Mouse (Mus musculus) testis, adult 10 weeks (tissue): ENCODE data around the gene Col26a1. TPM values are rescaled to one million over a fixed set of nuclear protein-coding genes. Genes with fewer than 3 reads are reported as not detected.

ENCODE experiments used
- polyA plus RNA-seq: library from polyadenylated mRNA; stranded (reverse); fragments of 350-450 nt; fragmentation: Illumina TruSeq; extraction: RNeasy Lipid Tissue Mini Kit (QIAGEN cat#74804); gene quantifications from one replicate; pipeline ENCODE4 v1.2.3, GENCODE M21; 2014; ENCODE audit warnings: low read depth, low replicate concordance

Gene Col26a1
- polyA plus RNA-seq: 1.3 TPM

DNA sequence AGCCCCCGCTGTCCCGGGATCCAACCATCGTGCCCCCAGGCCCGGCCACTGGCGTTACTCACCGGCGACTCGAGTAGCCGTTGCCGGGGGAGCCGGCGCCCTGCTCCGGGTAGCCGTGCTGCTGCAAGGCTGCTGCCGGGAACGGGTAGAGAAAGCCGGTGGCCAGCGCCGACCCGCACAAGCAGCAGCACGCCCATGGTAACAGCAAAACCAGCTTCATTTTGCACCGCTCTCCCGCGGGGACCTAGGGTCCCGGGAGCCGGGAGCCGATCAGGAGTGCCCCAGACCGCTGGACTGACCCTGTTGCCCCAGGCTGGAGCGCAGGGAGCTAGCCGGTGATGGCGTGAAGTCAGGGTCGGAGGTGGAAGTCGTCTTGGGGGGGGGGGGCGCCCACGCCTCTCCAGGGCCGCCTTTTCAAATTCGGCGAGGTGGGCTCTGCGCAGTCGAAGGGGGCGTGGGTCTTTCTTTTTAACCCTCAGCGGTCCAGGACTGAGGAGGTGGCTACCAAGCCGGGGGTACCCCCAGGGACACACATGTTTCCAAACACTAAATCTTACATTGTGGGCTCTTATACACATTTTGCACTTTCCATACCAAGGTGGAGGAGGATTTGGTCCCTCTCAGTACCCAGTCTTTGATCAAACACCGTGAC lies at the start of gene Col26a1:
Gene Col26a1, minus strand, starts transcription at position 422 of the 652 bp plus-strand sequence.

DNA sequence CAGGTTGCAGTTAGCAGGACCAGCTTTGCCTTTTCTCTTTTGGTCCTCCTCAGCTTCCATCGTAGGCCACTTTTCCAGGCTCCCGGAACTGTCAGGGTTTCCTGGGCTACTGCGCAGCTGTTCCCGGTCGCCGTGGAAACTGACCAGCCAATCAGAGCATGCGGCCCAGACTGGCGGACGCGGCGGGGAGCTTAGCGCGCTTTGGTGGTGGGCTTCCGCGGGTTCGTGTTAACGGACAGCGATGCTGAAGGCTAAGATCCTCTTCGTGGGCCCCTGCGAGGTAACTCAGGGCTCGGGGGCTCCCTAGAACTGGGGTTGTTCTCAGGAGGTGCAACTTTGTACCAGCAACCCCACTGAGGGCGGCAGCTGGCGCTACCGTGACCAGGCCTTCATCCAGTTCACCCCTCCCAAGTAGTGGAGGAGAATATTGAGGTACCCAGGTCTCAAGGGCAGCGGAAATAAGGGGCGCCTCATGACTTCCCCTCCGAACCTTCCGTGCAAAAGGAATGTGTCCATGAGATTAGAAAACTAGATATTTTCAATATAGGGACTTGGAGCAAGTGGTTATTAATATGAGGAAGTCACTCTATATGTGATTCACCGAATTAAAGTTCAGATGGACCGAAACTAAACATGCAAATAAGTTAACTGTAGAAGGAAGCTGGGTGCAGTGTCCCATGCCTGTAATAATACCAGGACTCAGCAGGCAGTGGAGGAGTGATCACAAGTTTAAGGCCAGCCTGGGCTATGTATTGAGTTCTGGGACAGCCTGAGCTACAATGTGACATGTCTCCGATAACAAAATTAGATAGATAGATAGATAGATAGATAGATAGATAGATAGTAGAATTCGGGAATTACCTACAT lies 25.2 kb upstream of the Col26a1 start, which contains the start of gene Ift22:
Gene Ift22, plus strand, starts transcription at position 160 of the 867 bp plus-strand sequence.

DNA sequence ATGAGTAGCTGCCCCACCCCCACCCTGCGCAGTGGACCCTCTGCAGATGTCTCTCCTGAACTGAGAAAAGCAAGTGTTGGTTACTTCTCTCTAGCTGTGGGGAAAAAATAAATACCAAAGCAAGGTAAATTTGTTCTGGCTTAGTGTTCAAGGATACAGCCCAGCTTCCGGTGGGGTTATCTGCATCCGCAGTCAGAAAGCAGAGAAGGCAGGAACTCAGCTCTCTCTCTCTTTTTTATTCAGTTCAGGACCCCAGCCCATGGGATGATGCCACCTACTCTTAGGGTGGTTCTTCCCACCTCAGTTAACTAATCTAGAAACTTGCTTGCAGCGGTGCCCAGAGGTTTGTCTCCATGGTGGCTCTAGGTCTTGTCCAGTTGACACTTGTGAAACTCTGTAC lies 190.2 kb downstream of the Col26a1 start, which contains the start of gene Myl10:
Gene Myl10, plus strand, starts transcription at position 363 of the 400 bp plus-strand sequence.

Other genes with a start within 250 kb of the Col26a1 start
- 67.6 TPM for gene Myl10, start 190.1 kb downstream of the Col26a1 start, polyA plus RNA-seq
- gene Ift22, start 24.9 kb upstream of the Col26a1 start, polyA plus RNA-seq: 51.1 TPM
- 5.4 TPM for gene Fis1, start 70.1 kb upstream of the Col26a1 start, polyA plus RNA-seq
- gene Cldn15, start 83.4 kb upstream of the Col26a1 start, polyA plus RNA-seq: not detected
- 1.0 TPM for gene Plod3, start 103.8 kb upstream of the Col26a1 start, polyA plus RNA-seq
- gene Znhit1, start 104.8 kb upstream of the Col26a1 start, polyA plus RNA-seq: 26.3 TPM
- gene Vgf, start 143.2 kb upstream of the Col26a1 start, polyA plus RNA-seq: not detected
- gene Ap1s1, start 162.9 kb upstream of the Col26a1 start, polyA plus RNA-seq: 7.2 TPM
- gene Serpine1, start 189.1 kb upstream of the Col26a1 start, polyA plus RNA-seq: 0.67 TPM
- gene Trim56, start 233.0 kb upstream of the Col26a1 start, polyA plus RNA-seq: 1.0 TPM